Mouse (Mus musculus) ovary, postnatal 10 days (tissue): ENCODE results near the gene Tmem147.
"Not testable (repeated sequence)": the region's sequence is repeated elsewhere in the genome, so short reads cannot be mapped to it uniquely, and the experiment has no call there.

ENCODE experiments used
- DNase-seq: peaks from one replicate; pipeline ENCODE4 v3.0.0; 2022; ENCODE audit warnings: low spot score

Tmem147 gene

GRCm38 (mm10) chr7:30729396-30730063 lies at the start of gene Tmem147:
TSS of gene Tmem147 (minus strand) at chr7:30729540.
- peak; percentile 89 for DNase-seq

GRCm38 (mm10) chr7:30777911-30778310 lies 48.6 kb upstream of the Tmem147 start:
- no peak for DNase-seq

DNA sequence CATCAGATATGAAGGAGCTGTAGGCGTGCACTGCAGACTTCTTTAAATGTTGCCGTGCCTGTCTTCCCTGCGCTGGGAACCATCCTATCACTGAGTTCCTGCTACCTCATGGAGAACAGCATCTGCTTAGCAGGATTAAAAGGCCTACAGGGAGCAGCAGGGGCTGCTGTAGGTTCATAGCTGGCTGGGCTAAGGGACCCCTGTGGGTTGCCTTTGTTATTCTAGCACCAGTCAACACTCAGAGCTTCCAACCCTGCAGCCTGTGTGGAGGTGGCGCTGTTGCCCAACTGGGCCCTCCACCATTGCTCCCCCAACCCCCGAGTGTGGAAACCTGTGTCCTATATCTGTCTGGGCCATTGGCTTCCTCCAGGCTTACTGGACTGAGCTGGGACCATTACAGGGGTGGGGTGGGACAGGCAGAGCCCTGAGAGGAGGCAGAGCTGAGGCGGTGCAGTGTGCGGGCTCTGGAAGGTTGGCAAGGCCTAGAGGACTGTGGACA lies 47.8 kb upstream of the Tmem147 start:
- DNase-seq, result no peak

DNA sequence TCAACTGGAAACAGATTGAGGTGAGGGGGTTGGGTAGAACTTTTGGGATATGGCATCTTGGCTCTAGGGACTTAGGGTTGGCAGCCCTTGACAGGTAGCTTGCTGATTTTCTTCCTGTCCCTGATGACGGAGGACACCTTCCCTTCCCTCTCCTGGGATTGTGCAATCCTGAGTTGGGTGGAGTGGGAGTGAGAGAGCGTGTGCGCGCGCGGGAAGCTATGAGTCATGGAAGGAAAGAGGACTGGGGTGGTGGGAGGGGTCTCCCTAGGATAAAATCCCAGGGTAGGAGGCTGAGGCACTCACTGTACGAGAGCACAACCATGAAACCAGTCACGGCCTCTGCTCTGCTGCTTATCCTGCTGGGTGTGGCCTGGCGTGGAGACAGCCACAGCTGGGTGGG lies 46.8 kb upstream of the Tmem147 start:
- DNase-seq, result no peak

DNA sequence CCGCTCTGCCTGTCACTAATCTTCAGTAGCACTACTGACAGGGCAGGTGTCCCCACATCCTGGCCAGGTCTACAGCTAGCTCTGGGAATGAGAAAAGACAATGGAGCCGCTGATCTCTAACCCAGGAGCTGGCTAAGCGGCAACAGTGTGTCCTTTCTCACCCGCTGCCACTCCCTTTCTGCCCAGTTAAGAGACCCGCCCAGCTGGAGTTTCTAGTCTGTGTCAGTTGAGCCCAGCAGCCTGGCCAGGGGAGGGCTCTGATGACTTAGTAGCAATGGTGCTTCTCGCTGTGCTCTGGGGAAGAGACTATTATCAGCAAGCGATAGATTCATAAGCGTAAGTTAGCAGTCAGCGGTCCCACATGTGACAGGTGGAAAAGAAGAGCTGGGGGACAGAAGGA lies 39.9 kb upstream of the Tmem147 start:
- DNase-seq, result no peak

GRCm38 (mm10) chr7:30766408-30766807 lies 37.1 kb upstream of the Tmem147 start:
- no peak for DNase-seq

GRCm38 (mm10) chr7:30765173-30765572 lies 35.8 kb upstream of the Tmem147 start:
- DNase-seq, result no peak

DNA sequence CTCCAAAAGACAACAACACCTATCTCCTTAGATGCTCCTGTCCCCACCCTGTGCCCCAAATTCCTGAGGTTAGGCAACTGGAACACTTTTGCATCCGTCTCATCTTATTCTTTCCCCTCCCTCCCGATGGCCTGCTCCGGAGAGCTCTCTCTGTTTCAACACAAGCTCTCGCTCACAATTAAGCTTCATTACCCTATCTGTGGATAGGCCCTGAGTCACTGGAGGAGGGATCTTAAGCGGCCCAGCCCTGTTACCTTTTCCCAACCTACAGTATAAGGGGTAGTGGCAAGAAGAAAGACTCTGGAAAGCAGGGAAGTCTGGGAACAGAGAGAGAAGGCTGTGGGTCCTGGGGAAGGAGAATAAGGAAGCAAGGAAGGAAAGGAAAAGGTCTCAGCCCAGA lies 34.1 kb upstream of the Tmem147 start, which contains the start of gene Dmkn:
TSS of gene Dmkn (plus strand) at position 301 of the 400 bp plus-strand sequence.
- DNase-seq, result no peak

DNA sequence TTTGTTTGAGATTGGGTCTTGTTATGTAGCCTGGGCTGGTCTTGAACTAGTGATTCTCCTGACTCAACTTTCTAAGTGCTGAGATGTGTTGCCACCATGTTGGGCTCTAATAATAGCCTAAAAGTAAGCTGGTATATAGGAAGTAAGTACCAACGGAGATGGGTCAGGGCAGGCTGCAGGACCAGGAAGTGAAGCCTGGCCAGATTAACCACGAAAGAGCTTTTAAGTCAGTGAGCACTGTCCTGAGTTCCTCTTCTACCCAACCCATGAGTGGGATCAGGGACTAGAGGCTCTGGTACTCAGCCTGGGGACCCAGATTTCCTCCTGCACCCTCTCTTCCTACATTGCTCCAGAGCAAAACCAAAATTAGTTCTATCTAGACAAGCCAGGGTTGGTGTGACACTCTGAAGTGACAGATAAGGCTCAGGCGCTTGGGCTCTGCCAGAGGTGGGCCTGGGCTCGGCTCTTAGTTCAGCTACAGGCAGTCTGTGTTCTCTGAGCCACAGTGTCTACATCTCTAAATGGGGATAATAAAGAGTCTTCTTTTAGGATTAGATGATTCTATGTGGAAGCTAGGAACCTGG lies 32.5 kb upstream of the Tmem147 start:
- no peak for DNase-seq

DNA sequence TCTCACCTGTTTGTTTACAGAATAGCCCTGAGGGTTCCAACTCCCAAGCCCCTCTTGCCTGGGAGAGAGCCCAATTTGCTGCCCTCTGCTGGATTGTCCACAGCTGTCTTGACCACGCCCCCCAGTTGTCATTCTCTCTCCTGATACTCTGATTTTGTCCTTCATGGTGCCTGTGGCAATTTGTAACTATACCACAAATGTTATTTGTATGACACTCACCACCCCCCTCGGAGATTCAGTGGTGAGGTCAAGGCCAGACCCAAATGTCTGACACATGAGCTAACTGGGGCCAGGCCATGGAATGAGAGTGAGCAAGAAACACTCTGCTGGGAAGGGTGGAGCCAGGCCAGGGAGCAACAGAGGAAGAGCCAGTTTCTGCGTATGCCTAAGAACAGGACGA lies 29.5 kb upstream of the Tmem147 start:
- DNase-seq, result no peak

DNA sequence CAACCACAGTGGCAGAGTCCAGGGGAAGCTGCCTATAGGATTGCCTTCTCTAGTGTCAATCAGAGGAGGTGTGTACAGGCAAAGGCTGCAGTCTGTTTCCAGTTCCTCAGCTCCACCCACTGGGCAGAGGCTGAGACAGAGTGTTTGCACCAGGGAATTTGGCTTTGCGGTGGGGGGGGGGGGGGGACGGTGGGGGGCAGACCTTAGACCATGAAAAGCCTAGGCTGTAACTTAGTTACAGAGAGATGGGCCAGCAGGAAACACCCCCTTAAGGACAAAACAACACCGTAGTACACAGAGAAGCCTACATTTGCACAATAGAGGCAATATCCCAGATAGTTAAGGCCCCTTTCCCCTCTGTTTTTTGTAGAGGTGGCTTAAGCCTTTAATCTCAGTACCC lies 27.7 kb upstream of the Tmem147 start:
- no peak for DNase-seq

DNA sequence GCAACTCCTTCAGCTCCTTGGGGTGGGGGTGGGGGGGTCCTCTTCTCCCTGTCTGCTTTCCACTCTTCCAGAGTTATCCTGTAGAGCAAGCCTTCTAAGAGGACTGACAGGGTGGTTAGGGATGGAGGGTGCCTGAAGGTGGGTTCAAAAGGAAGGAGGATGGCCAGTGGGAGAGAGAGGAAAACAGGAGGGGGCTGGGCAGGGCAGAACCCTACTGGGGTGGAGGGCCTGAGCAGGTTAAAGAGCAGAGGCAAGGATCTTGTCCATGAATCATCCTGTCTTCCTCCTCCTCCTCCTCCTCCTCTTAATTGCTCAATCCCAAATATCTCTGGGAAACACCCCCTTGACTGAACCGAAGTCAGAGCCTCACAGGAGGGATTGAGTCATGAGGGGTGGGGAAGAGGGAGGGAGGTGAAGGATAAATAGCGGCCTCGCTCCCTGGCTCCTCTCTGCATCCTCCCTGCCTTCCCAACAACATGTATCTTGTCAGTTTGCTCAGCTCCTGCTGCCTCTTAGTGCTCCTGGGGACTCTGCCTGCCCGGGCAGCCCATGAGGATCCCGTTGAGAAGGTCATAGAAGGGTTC lies 21.8 kb upstream of the Tmem147 start, which contains the start of gene Sbsn:
TSS of gene Sbsn (plus strand) at position 386 of the 584 bp plus-strand sequence.
- DNase-seq, result no peak

DNA sequence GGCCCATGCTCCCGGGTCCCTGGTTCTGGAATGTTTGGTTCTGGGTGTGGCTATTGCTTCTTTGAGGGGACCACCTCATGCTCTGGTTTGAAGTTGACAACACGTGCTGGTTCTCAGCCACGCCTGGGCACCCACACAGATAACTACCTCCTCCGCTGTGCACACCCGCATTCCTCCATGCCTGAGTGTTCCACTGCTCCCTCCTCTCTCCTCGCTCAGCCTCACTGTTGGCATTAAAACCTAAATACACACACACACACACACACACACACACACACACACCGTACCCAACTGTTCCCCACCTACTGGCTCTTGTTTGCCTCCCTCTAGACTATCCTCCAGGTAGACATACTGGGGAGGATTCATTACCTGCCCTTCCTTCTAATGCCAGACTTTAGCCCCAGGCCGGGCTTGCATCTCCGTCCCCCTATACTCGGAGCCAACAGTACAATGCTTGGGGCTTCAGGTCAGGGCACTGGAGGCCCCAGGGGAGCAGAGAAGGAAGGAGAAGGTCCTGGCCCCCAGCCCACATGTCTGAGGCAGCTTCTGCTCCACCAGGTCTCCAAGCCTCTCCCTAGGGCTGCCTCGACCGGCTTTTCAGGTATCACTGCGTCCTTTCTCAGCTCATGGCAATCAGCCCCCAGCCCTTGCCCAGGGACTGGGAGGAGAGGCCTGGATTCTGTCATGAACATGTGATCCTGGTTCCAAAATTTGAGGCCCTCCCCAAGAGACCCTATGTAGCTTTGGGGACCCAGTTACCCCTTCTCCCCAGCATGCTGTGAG lies 20.7 kb upstream of the Tmem147 start:
- DNase-seq, result no peak

- DNase-seq, result no peak
Observed at GRCm38 (mm10) chr7:30747525-30748204, 18.3 kb upstream of the Tmem147 start.

- DNase-seq, result no peak
Observed at GRCm38 (mm10) chr7:30744022-30744598, 14.8 kb upstream of the Tmem147 start.

- DNase-seq, result not testable (repeated sequence)
Observed at GRCm38 (mm10) chr7:30743617-30744016, 14.3 kb upstream of the Tmem147 start, which contains the start of gene Gapdhs. TSS of gene Gapdhs (minus strand) at chr7:30743681.

- not testable (repeated sequence) for DNase-seq
Observed at GRCm38 (mm10) chr7:30742570-30742969, 13.2 kb upstream of the Tmem147 start.

DNA sequence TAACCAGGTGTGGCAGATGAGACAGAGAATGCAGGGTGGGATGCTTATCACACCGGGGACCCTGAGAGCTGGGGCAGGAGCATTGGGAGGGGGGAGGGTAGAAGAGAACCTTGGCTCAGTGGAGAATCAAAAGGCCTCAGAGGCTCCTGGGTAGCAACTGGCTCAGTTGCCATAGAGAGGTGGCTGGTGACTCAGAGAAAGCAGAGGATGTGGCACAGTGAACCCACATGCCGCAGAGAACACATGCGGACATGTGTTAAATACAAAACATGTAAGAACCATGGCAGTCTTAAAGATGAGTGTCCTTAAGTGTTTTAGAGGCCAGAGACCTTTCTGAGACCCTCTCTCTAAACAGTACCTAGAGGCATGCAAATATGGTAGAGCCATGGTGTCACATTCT lies 6.9 kb upstream of the Tmem147 start:
- DNase-seq, result no peak

DNA sequence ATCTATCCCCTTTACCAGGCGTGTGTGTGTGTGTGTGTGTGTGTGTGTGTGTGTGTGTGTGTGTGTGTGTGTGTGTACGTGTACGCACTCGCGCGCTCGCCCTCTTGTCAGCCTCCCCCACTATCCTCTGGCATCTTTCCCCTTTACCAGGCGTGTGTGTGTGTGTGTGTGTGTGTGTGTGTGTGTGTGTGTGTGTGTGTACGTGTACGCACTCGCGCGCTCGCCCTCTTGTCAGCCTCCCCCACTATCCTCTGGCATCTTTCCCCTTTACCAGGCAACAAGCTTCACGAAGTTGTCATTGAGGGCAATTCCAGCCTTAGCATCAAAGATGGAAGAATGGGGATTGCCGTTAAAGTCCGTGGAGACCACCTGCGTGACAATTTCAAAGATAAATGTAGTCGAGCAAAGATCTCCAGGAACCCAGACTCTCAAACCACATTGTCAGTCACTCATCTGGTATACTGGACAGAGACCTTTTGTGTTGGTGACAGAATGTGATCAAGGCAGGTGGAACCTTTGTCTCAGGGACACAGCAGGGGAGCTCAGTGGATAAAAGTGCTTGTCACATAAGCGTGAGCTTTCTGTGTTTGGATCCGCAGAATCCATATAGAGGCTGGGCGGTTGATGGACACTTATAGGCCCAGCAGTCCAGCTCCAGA lies 853 bp upstream of the Tmem147 start:
- DNase-seq, result not testable (repeated sequence)

- DNase-seq, result no peak
Observed at GRCm38 (mm10) chr7:30728739-30729395, 473 bp downstream of the Tmem147 start.
